Mouse (Mus musculus): Measurements from ENCODE around the gene Abhd15.
"Not testable (repeated sequence)": the region's sequence is repeated elsewhere in the genome, so short reads cannot be mapped to it uniquely, and the experiment has no call there.

Abhd15 gene

GRCm38 (mm10) chr11:77512891-77513810 is 1.8 kb upstream of the Abhd15 start:
- DNase-seq (ENCODE audit: low read depth, low spot score), result no peak

GRCm38 (mm10) chr11:77513811-77514170 is 1.1 kb upstream of the Abhd15 start:
- DNase-seq (ENCODE audit: low read depth, low spot score), result no peak

- DNase-seq (ENCODE audit: low read depth, low spot score), result no peak
Observed at GRCm38 (mm10) chr11:77514281-77514831, 565 bp upstream of the Abhd15 start.

GRCm38 (mm10) chr11:77515637-77516552 is 974 bp downstream of the Abhd15 start, which contains the start of gene Trp53i13:
Gene Trp53i13 (minus strand): TSS chr11:77515980.
- no peak for DNase-seq (ENCODE audit: low read depth, low spot score)

- no peak for DNase-seq (ENCODE audit: low read depth, low spot score)
Observed at GRCm38 (mm10) chr11:77516553-77517425, 1.9 kb downstream of the Abhd15 start.

- no peak for DNase-seq (ENCODE audit: low read depth, low spot score)
Observed at GRCm38 (mm10) chr11:77518051-77518798, 3.3 kb downstream of the Abhd15 start.

- no peak for DNase-seq (ENCODE audit: low read depth, low spot score)
Observed at GRCm38 (mm10) chr11:77519043-77519442, 4.1 kb downstream of the Abhd15 start, which contains the start of gene Gm10392. Gene Gm10392 (minus strand): TSS chr11:77519198.

- no peak for DNase-seq (ENCODE audit: low read depth, low spot score)
Observed at GRCm38 (mm10) chr11:77520601-77521529, 5.9 kb downstream of the Abhd15 start.

- DNase-seq (ENCODE audit: low read depth, low spot score), result no peak
Observed at GRCm38 (mm10) chr11:77525804-77526486, 11.0 kb downstream of the Abhd15 start.

GRCm38 (mm10) chr11:77528420-77528819 is 13.5 kb downstream of the Abhd15 start:
- not testable (repeated sequence) for DNase-seq (ENCODE audit: low read depth, low spot score)

GRCm38 (mm10) chr11:77529644-77530043 is 14.7 kb downstream of the Abhd15 start:
- DNase-seq (ENCODE audit: low read depth, low spot score), result no peak

- no peak for DNase-seq (ENCODE audit: low read depth, low spot score)
Observed at GRCm38 (mm10) chr11:77530862-77531261, 15.9 kb downstream of the Abhd15 start.

- no peak for DNase-seq (ENCODE audit: low read depth, low spot score)
Observed at GRCm38 (mm10) chr11:77532202-77532846, 17.4 kb downstream of the Abhd15 start.

- DNase-seq (ENCODE audit: low read depth, low spot score), result no peak
Observed at GRCm38 (mm10) chr11:77545261-77545660, 30.3 kb downstream of the Abhd15 start.

GRCm38 (mm10) chr11:77585201-77585600 is 70.3 kb downstream of the Abhd15 start:
- DNase-seq (ENCODE audit: low read depth, low spot score), result no peak

Data from telencephalon, adult 2 months (tissue).